Mouse (Mus musculus) kidney, postnatal 0 days (tissue): ENCODE measurements at regions not wholly inside any gene's neighbourhood (a gene's known extent, or its start where the extent isn't known, plus 50 kb on each side); places are given as distances from the start of the nearest gene placed in this dataset.

ENCODE experiments used
- ATAC-seq: fragments of 200-750 bp; cut with Nextera tagmentation; replicated peaks from 2 replicates; pipeline ENCODE4 v1.8.0; 2017; ENCODE audit warnings: low read depth, moderate number of reproducible peaks, moderate TSS enrichment, moderate library complexity; ENCODE audit not compliant: low FRiP score
- DNase-seq: peaks from one replicate; pipeline ENCODE4 v3.0.0-alpha.2; 2016; ENCODE audit warnings: low spot score
- H3K27ac ChIP-seq: fragments of 300-500 bp; sonication (generic); 2 replicates; pipeline ENCODE4 v1.5.1; 2014; ENCODE audit warnings: mild to moderate bottlenecking
- H3K27me3 ChIP-seq: fragments of 300-500 bp; sonication (generic); 2 replicates; pipeline ENCODE4 v1.6.1; 2014; ENCODE audit warnings: low read length, mixed read lengths; ENCODE audit not compliant: insufficient read depth
- H3K36me3 ChIP-seq: fragments of 300-500 bp; sonication (generic); 2 replicates; pipeline ENCODE4 v1.6.1; 2014; ENCODE audit warnings: low read length, mixed read lengths; ENCODE audit not compliant: insufficient read depth
- H3K4me1 ChIP-seq: fragments of 300-500 bp; sonication (generic); replicated peaks from 2 replicates; pipeline ENCODE4 v1.6.1; 2014; ENCODE audit warnings: antibody characterized with exemption, low read length, mixed read lengths; ENCODE audit not compliant: insufficient read depth
- H3K4me2 ChIP-seq: fragments of 300-500 bp; sonication (generic); 2 replicates; pipeline ENCODE4 v1.6.1; 2014; ENCODE audit warnings: mild to moderate bottlenecking, low read length, moderate library complexity, mixed read lengths
- H3K4me3 ChIP-seq: fragments of 300-500 bp; sonication (generic); replicated peaks from 2 replicates; pipeline ENCODE4 v1.5.1; 2014; ENCODE audit warnings: low read depth, low read length
- H3K9ac ChIP-seq: fragments of 300-500 bp; sonication (generic); 2 replicates; pipeline ENCODE4 v1.6.1; 2014; ENCODE audit warnings: low read depth, low read length
- H3K9me3 ChIP-seq: fragments of 300-500 bp; sonication (generic); replicated peaks from 2 replicates; pipeline ENCODE4 v1.6.1; 2016; ENCODE audit warnings: low read length, inconsistent platforms, mixed read lengths
- CTCF ChIP-seq: IDR thresholded peaks from 2 replicates; pipeline ENCODE4 v1.5.1; 2016; ENCODE audit warnings: antibody characterized with exemption, low read depth, mild to moderate bottlenecking, moderate library complexity
- WGBS: fragments of 180-500 bp; shearing (Covaris S2); extraction: QIAGEN DNeasy Blood & Tissue Kit; methylation state at CpG from one replicate; pipeline ENCODE4 v1.1.7; 2014; 5-methylcytosine and 5-hydroxymethylcytosine counted together

DNA sequence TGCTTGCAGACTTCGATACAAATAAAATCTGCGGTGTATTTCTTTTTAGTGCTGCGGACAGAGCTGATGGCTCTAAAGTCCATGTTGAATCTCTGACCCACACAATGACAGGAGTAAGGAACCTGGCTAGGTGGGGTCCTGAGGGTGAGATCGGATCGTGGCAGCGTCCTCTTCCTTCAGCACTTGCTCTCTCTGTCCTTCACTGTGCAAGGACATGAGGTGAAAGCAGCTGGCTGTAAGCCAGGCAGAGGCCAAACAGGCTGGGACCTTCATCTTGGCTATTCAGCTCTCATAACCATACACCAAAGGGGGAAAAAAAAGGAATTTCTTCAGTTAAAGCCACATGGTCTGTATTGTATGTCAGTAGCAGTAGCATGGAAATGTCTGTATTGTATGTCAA lies 139.3 kb upstream of the Prox1 start:
- Histone ChIP-seq H3K9ac (no peak overlapping the region), H3K27me3 (no peaks in the 10 kb centered on the region), H3K4me1 (no peaks in the 10 kb centered on the region), H3K4me3 (no peak overlapping the region), H3K27ac (no peak overlapping the region), H3K4me2 (no peak overlapping the region), H3K9me3 (no peaks in the 10 kb centered on the region), H3K36me3 (no peaks in the 10 kb centered on the region)
- WGBS, result 82% methylated on average over 6 of the region's 6 CpGs
- TF ChIP-seq CTCF, result no peak
- no peak for DNase-seq
- ATAC-seq, result no peak

GRCm38 (mm10) chr1:190307751-190308150 lies 137.2 kb upstream of the Prox1 start:
- no peaks in the 10 kb centered on the region for H3K4me1 ChIP-seq
- H3K9ac ChIP-seq, result no peak overlapping the region
- ATAC-seq (no peak), DNase-seq (no peak)
- H3K4me3 ChIP-seq, result no peak overlapping the region
- TF ChIP-seq CTCF, result no peak
- H3K9me3 ChIP-seq, result no peaks in the 10 kb centered on the region
- no peak overlapping the region for H3K4me2 ChIP-seq
- no peak overlapping the region for H3K27ac ChIP-seq
- H3K27me3 ChIP-seq, result no peaks in the 10 kb centered on the region
- WGBS, result 83% methylated on average over 3 of the region's 3 CpGs
- no peaks in the 10 kb centered on the region for H3K36me3 ChIP-seq

- ATAC-seq (no peak), DNase-seq (no peak)
- no peaks in the 10 kb centered on the region for H3K9me3 ChIP-seq
- no peaks in the 10 kb centered on the region for H3K27me3 ChIP-seq
- H3K27ac ChIP-seq, result no peak overlapping the region
- H3K9ac ChIP-seq, result no peak overlapping the region
- TF ChIP-seq CTCF, result no peak
- no peak overlapping the region for H3K4me2 ChIP-seq
- H3K36me3 ChIP-seq, result no peaks in the 10 kb centered on the region
- WGBS, result 93% methylated on average over 10 of the region's 10 CpGs
- no peaks in the 10 kb centered on the region for H3K4me1 ChIP-seq
- no peak overlapping the region for H3K4me3 ChIP-seq
Observed at GRCm38 (mm10) chr1:190297666-190298327, 127.3 kb upstream of the Prox1 start.

GRCm38 (mm10) chr1:190290061-190290460 lies 119.5 kb upstream of the Prox1 start:
- TF ChIP-seq CTCF, result no peak
- Histone ChIP-seq H3K9ac (no peak overlapping the region), H3K27me3 (no peaks in the 10 kb centered on the region), H3K4me1 (no peaks in the 10 kb centered on the region), H3K9me3 (no peaks in the 10 kb centered on the region), H3K4me3 (no peak overlapping the region), H3K27ac (no peak overlapping the region), H3K4me2 (no peak overlapping the region), H3K36me3 (no peaks in the 10 kb centered on the region)
- no peak for ATAC-seq
- 83% methylated on average over 11 of the region's 11 CpGs for WGBS
- DNase-seq, result no peak

- Histone ChIP-seq H3K4me3 (no peak overlapping the region), H3K4me2 (no peak overlapping the region), H3K36me3 (no peaks in the 10 kb centered on the region), H3K27me3 (no peaks in the 10 kb centered on the region), H3K9ac (no peak overlapping the region), H3K27ac (no peak overlapping the region), H3K9me3 (no peaks in the 10 kb centered on the region), H3K4me1 (no peaks in the 10 kb centered on the region)
- DNase-seq, result peak; percentile 67
- WGBS, result 25% methylated on average over 17 of the region's 17 CpGs
- TF ChIP-seq CTCF, result no peak
- ATAC-seq, result no peak
Observed at GRCm38 (mm10) chr1:190286481-190287145, 116.1 kb upstream of the Prox1 start.

GRCm38 (mm10) chr1:190285636-190286035 lies 115.1 kb upstream of the Prox1 start:
- no peak overlapping the region for H3K4me2 ChIP-seq

More at GRCm38 (mm10) chr1:190285636-190286035, 115.1 kb upstream of the Prox1 start:
- Histone ChIP-seq H3K9me3 (no peaks in the 10 kb centered on the region), H3K27ac (no peak overlapping the region), H3K27me3 (no peaks in the 10 kb centered on the region), H3K4me1 (no peaks in the 10 kb centered on the region), H3K4me3 (no peak overlapping the region), H3K9ac (no peak overlapping the region), H3K36me3 (no peaks in the 10 kb centered on the region)
- DNase-seq (no peak), ATAC-seq (no peak)
- TF ChIP-seq CTCF, result no peak
- WGBS, result 79% methylated on average over 8 of the region's 8 CpGs
